Mouse (Mus musculus) limb, embryonic 14.5 days (tissue): ENCODE data around the gene Sdk1. TPM values are rescaled to one million over a fixed set of nuclear protein-coding genes. Genes with fewer than 3 reads are reported as not detected.

Experiments used
- ATAC-seq: fragments of 200-750 bp; cut with Nextera tagmentation; 2 replicates; pipeline ENCODE4 v1.8.0; 2017; ENCODE audit warnings: low read depth, moderate number of reproducible peaks, moderate TSS enrichment; ENCODE audit not compliant: low FRiP score
- DNase-seq: peaks from one replicate; pipeline ENCODE4 v3.0.0-alpha.2; 2015; ENCODE audit warnings: low spot score
- H3K27ac ChIP-seq: fragments of 300-500 bp; sonication (generic); replicated peaks from 2 replicates; pipeline ENCODE4 v1.5.1; 2014; ENCODE audit warnings: low read depth, mild to moderate bottlenecking, low read length, moderate library complexity, mixed read lengths
- H3K27me3 ChIP-seq: fragments of 300-500 bp; sonication (generic); 2 replicates; pipeline ENCODE4 v1.6.1; 2014; ENCODE audit warnings: low read length, mixed read lengths; ENCODE audit not compliant: control insufficient read depth, insufficient read depth
- H3K36me3 ChIP-seq: fragments of 300-500 bp; sonication (generic); 2 replicates; pipeline ENCODE4 v1.6.1; 2014; ENCODE audit warnings: mild to moderate bottlenecking, low read length, moderate library complexity, mixed read lengths; ENCODE audit not compliant: control insufficient read depth, insufficient read depth
- H3K4me1 ChIP-seq: fragments of 300-500 bp; sonication (generic); 2 replicates; pipeline ENCODE4 v1.6.1; 2014; ENCODE audit warnings: antibody characterized with exemption, low read length, mixed read lengths; ENCODE audit not compliant: control insufficient read depth, insufficient read depth
- H3K4me2 ChIP-seq: fragments of 300-500 bp; sonication (generic); replicated peaks from 2 replicates; pipeline ENCODE4 v1.6.1; 2014; ENCODE audit warnings: low read depth, mild to moderate bottlenecking, low read length, moderate library complexity; ENCODE audit not compliant: severe bottlenecking
- H3K4me3 ChIP-seq: fragments of 300-500 bp; sonication (generic); replicated peaks from 2 replicates; pipeline ENCODE4 v1.5.1; 2014; ENCODE audit warnings: low read length
- H3K9ac ChIP-seq: fragments of 300-500 bp; sonication (generic); 2 replicates; pipeline ENCODE4 v1.6.1; 2014; ENCODE audit warnings: mild to moderate bottlenecking, low read depth, low read length, moderate library complexity; ENCODE audit not compliant: severe bottlenecking
- H3K9me3 ChIP-seq: fragments of 300-500 bp; sonication (generic); 2 replicates; pipeline ENCODE4 v1.6.1; 2016; ENCODE audit warnings: low read length; ENCODE audit not compliant: control insufficient read depth
- POLR2A ChIP-seq: fragments of 200-500 bp; IDR thresholded peaks from 2 replicates; pipeline ENCODE4 v1.8.0; 2012; ENCODE audit warnings: inconsistent platforms, mild to moderate bottlenecking, moderate library complexity, borderline replicate concordance; ENCODE audit not compliant: insufficient read depth, insufficient read length; ENCODE audit errors: extremely low read depth
- WGBS: fragments of 180-500 bp; shearing (Covaris S2); extraction: QIAGEN DNeasy Blood & Tissue Kit; methylation state at CpG from one replicate; pipeline ENCODE4 v1.1.7; 2014; 5-methylcytosine and 5-hydroxymethylcytosine counted together
- polyA plus RNA-seq, 2 experiments: library from polyadenylated mRNA; depleted of rRNA in 1 of 2; stranded (reverse) in 1 of 2; unstranded in 1 of 2; fragments of >200 nt; fragmentation: Nextera tagmentation in 1 of 2; extraction: Ambion mirVana in 1 of 2; gene quantifications; 2 replicates each; pipeline versions ENCODE4 v1.2.1 to v1.2.3; 2012 to 2014

Gene Sdk1
- polyA plus RNA-seq, 2 experiments = 2.8 to 7.2 TPM

DNA sequence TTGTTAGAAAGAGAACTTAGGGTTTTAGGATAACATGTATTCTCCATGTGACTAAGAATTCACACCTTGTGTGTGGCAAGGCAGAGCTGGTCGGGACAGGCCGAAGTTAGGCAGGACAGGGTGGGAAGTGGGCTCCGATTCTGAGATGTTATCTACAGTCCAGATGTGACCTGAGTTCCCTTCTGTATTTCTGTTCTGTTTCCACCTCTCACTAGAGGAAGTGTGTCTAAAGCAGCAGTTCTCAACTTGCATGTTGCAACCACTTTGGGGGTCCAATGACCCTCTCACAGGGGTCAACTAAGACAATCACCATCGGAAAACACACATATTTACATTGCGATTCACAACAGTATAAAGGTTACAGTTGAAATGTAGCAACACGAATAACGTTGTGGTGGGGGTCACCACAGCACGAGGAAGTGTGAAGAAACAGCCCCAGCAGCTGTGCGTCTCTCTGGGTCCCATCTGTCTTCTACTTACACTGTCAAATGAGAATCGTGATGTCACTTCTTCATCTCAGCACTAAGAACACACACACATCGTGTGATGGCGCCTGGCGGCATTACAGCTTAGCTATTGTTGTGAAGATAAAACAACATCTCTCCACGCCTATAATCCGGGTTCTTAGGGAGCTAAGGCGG is 583.6 kb downstream of the Sdk1 start:
- ATAC-seq = no peak
- Histone ChIP-seq H3K27me3 (no peaks in the 10 kb centered on the region), H3K4me2 (no peak overlapping the region), H3K36me3 (no peaks in the 10 kb centered on the region), H3K27ac (no peak overlapping the region), H3K4me3 (no peak overlapping the region), H3K9ac (no peak overlapping the region), H3K4me1 (no peaks in the 10 kb centered on the region), H3K9me3 (no peaks in the 10 kb centered on the region)
- no peak for DNase-seq
- 77% methylated on average over 16 of the region's 16 CpGs for WGBS
- TF ChIP-seq POLR2A = no peak

DNA sequence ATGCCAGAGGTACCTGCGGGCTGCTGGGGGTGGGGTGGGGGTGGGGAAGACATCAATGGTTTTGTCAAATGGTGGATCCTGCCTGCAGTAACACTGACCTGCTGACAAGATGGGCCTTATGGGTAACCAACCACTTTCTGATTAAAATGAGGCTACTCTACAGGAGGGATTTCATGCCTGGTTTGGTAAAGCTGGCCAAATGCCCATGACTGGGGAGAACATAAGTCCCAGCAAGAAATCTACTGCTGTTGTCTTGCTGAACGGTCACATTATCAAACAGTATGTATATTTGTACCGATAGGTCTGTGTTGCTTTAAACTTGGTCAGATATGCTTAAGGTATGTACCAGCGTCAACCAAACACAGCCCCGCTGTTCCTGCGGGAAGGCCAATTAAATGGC is 594.3 kb downstream of the Sdk1 start:
- 48% methylated on average over 6 of the region's 6 CpGs for WGBS
- no peak overlapping the region for H3K4me2 ChIP-seq
- no peak overlapping the region for H3K4me3 ChIP-seq
- no peaks in the 10 kb centered on the region for H3K36me3 ChIP-seq
- ATAC-seq (no peak), DNase-seq (no peak)
- peaks cover 7% of the 10 kb centered on the region; the same call in 1 of the 2 replicates for H3K4me1 ChIP-seq
- H3K9ac ChIP-seq = no peak overlapping the region
- no peaks in the 10 kb centered on the region for H3K27me3 ChIP-seq
- no peak for TF ChIP-seq POLR2A
- no peak overlapping the region for H3K27ac ChIP-seq
- H3K9me3 ChIP-seq = no peaks in the 10 kb centered on the region

GRCm38 (mm10) chr5:141836892-141837455 is 595.7 kb downstream of the Sdk1 start:
- Histone ChIP-seq H3K4me3 (no peak overlapping the region), H3K36me3 (no peaks in the 10 kb centered on the region), H3K4me1 (peaks cover 7% of the 10 kb centered on the region; the same call in 1 of the 2 replicates), H3K9ac (no peak overlapping the region), H3K9me3 (no peaks in the 10 kb centered on the region), H3K27ac (no peak overlapping the region), H3K4me2 (no peak overlapping the region), H3K27me3 (no peaks in the 10 kb centered on the region)
- ATAC-seq = no peak
- no peak for DNase-seq
- 61% methylated on average over 8 of the region's 8 CpGs for WGBS
- TF ChIP-seq POLR2A = no peak

GRCm38 (mm10) chr5:141844701-141845100 is 603.4 kb downstream of the Sdk1 start:
- Histone ChIP-seq H3K4me1 (no peaks in the 10 kb centered on the region), H3K4me3 (no peak overlapping the region), H3K9ac (no peak overlapping the region), H3K27me3 (no peaks in the 10 kb centered on the region), H3K27ac (no peak overlapping the region), H3K9me3 (no peaks in the 10 kb centered on the region), H3K36me3 (no peaks in the 10 kb centered on the region), H3K4me2 (no peak overlapping the region)
- DNase-seq (no peak), ATAC-seq (no peak)
- no peak for TF ChIP-seq POLR2A
- 82% methylated on average over 4 of the region's 4 CpGs for WGBS

GRCm38 (mm10) chr5:141847686-141848085 is 606.4 kb downstream of the Sdk1 start:
- Histone ChIP-seq H3K9ac (no peak overlapping the region), H3K4me3 (no peak overlapping the region), H3K4me1 (peaks cover 4% of the 10 kb centered on the region; the same call in 1 of the 2 replicates), H3K27ac (no peak overlapping the region), H3K9me3 (no peaks in the 10 kb centered on the region), H3K27me3 (no peaks in the 10 kb centered on the region), H3K4me2 (no peak overlapping the region), H3K36me3 (no peaks in the 10 kb centered on the region)
- no peak for TF ChIP-seq POLR2A
- peak; percentile 42 for DNase-seq
- peak; percentile 54; the same call in 1 of the 2 replicates for ATAC-seq
- 80% methylated on average over 4 of the region's 4 CpGs for WGBS
